Mouse (Mus musculus) heart, adult 2 months (tissue): Measurements from ENCODE around the gene Fam198b.

Source experiments
- CTCF ChIP-seq: fragments of 200-600 bp; IDR thresholded peaks from 2 replicates; pipeline ENCODE4 v1.8.1; 2022; ENCODE audit warnings: antibody characterized with exemption, mild to moderate bottlenecking, moderate library complexity
- EP300 ChIP-seq: fragments of 200-500 bp; IDR thresholded peaks from 2 replicates; pipeline ENCODE4 v1.6.1; 2011; ENCODE audit warnings: low read depth, low read length, control low read depth; ENCODE audit not compliant: insufficient read depth
- POLR2A ChIP-seq: fragments of 200-500 bp; IDR thresholded peaks from 2 replicates; pipeline ENCODE4 v1.6.1; 2011; ENCODE audit warnings: mild to moderate bottlenecking, low read depth, low read length, control low read depth; ENCODE audit not compliant: insufficient read depth

- TF ChIP-seq POLR2A (no peak), CTCF (no peak), EP300 (no peak)
Measured at GRCm38 (mm10) chr3:79884305-79884704, at the start of gene Fam198b.
